Mouse (Mus musculus): Measurements from ENCODE around the gene Itga3.

GRCm38 (mm10) chr11:95008661-95009628 lies 67.7 kb downstream of the Itga3 start:
- no peak for TF ChIP-seq CTCF (conservative IDR thresholded peaks at IDR 0.05; ENCODE audit: low read length)
- TF ChIP-seq NANOG (IDR thresholded peaks at IDR 0.05; ENCODE audit: borderline replicate concordance, low read length), result no peak
- TF ChIP-seq POU5F1 (IDR thresholded peaks at IDR 0.05; ENCODE audit: borderline replicate concordance, low read length), result no peak

Measured in E14TG2a.4 (cell line).